Mouse (Mus musculus) MEL-GATA-1-ER (cell line): ENCODE results near the gene R3hdm4.
"Not testable (repeated sequence)": the region's sequence is repeated elsewhere in the genome, so short reads cannot be mapped to it uniquely, and the experiment has no call there.

ENCODE experiments used
- DNase-seq: peaks from one replicate; pipeline ENCODE4 v3.0.0-alpha.2; 2012; ENCODE audit warnings: low read depth; ENCODE audit errors: extremely low read depth

The R3hdm4 gene

DNA sequence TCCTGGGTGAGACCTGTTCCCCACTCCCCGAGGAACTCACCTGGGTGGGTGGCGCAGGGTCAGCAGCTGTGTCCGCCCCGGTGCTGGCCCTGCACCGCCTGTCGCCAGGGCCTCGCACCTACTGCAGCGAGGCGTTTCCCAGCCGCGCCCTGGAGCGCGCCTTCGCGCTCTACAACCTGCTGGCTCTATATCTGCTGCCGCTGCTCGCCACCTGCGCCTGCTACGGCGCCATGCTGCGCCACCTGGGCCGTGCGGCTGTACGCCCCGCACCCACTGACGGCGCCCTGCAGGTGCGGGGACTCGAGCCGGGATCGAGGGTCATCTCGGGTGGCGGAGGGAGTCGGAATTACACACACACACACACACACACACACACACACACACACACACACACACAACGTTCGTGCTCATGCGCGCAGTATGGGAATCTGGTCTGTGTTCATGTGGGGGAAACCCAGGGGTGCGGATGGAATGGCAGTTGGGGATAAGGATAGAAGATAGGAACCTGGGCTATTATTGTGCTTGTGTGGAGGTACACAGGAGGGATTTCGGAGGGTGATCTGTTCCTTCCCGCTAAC, at the start of gene R3hdm4:
TSS of gene R3hdm4 (minus strand) at position 251 of the 578 bp plus-strand sequence.
- DNase-seq: no peak

DNA sequence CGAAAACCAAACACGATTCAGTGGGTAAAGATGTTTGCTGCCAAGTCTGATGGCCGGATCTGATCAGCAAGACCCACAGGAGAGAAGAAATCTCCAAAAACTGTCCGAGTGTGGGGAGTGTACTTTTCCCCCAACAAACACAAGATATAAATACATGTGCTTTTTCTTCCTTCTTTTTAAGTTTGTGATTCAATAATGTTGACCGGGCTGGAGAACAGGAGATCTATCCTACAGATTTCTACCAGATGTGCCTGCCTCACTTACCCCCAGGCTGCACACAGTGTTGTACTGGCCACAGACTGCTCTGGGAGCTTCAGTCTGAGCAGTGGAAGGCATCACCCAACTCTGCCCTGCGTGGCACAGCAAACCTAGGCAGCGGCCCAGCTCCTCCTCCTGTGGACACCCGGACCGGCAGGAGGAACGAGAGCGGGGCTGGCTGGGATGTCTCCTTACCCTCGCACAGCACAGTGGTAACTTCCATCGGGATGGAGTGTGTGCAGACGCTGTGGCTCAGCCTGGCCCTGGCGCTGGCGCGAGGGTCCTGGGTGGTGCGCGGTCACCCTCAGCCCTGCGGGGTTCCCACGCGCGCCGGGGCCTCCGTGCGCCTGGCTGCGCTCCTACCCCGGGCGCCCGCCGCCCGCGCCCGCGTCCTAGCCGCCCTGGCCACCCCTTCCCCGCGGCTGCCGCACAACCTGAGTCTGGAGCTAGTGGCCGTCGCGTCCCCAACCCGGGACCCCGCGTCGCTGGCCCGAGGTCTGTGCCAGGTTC, 49.6 kb upstream of the R3hdm4 start, which contains the start of gene Grin3b:
TSS of gene Grin3b (plus strand) at position 301 of the 768 bp plus-strand sequence.
- no peak for DNase-seq

DNA sequence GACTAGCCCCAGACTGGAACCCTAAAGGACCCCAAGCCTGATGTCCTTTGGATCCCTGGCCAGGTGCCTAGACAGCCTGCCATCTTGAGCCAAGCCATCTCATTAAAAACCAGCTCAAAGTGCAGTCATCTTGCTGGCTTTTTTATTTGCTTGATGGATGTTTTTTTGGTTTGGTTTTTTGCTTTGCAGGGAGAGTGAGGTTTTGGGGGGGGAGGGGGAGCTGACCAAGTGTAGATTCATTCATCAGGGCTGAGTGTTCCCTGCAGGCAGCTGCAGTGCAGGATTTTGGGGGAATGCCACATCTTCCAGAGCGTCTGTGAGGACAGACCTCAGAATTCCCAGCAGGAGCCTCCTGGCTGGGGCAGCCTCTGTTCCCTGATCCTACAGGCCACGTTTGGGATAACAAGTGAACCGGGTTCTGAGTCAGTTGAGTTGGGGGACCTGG, 48.1 kb upstream of the R3hdm4 start:
- no peak for DNase-seq

DNA sequence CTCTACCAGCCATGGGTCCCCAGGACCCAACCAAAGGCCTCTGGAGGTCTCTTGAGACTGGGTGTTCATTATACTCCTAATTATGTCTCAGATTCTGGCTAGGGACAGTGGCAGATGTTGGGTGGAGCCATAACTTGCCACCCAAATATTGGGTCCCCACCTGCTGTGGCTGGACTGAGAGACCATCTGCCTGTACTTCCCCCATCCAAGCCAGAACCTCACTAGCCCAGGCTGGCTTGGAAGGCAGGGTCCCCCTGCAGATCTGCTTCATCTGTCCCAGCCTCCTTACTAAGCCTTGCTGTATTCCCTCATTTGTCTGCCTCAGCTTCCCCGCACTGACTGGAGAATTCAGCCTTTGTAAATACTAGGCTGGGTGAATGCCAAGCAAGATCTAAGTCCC, 47.2 kb upstream of the R3hdm4 start:
- DNase-seq: no peak

DNA sequence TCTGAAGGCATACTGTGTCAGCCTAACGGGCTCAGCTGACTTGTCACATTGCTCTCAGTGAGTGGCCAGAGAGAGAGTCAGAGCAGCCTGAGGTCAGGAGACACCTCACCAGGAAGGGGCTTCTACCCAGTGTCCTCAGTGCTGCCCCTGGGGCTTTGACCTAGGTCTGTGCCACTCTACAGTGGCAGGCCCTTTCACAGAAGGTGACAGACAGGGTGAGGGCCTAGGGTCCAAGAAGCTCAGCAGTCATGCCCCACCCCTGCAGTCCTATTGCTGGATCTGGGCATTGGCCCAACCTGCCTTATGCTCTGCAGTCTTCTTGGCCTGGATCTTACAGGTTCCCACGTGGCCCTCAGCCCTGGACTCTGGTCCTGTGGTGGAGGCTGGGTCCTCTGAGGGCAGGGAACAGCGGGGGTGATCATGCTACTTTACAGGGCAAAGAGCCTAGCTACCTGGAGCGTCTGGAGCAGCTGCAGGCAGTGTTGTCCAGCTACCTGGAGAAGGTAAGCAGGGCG, 45.9 kb upstream of the R3hdm4 start:
- no peak for DNase-seq

DNA sequence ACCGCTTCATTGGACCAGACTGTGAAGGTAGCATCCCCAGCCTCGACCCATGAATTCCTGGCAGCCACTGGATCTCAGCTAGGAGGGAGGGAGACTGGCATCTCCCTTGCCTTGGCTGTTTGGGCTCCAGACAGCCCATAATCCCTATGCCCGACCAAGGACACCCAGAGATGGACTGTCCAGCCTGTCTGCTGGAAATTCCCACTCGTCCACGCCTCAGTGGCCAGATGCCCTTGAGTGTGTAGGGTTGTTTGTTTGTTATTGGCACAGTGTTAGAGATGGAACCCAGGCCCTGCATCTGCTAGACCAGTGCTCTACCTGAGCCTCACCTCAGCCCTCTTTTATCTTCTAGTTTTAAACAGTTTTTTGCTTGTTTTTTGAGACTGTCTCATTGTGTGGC, 44.3 kb upstream of the R3hdm4 start:
- no peak for DNase-seq

DNA sequence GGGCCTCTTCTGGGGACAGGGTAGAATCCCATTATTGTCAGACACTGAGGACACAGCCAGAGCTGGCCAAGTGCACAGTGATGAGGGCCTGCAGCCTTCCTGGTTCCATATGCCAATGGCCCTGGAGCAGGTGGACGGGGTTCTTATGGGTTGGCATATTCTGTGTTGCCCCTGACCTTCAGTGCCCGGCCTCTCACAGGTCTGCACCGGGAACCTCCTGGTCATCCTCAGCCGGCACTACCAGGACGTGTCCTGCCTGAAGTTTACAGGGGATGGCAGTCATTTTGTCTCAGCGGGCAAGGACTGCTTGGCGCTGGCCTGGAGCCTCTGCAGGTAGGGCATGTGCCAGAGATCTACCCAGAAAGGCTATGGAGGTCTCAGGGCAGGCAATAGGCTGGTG, 43.7 kb upstream of the R3hdm4 start:
- DNase-seq: no peak

DNA sequence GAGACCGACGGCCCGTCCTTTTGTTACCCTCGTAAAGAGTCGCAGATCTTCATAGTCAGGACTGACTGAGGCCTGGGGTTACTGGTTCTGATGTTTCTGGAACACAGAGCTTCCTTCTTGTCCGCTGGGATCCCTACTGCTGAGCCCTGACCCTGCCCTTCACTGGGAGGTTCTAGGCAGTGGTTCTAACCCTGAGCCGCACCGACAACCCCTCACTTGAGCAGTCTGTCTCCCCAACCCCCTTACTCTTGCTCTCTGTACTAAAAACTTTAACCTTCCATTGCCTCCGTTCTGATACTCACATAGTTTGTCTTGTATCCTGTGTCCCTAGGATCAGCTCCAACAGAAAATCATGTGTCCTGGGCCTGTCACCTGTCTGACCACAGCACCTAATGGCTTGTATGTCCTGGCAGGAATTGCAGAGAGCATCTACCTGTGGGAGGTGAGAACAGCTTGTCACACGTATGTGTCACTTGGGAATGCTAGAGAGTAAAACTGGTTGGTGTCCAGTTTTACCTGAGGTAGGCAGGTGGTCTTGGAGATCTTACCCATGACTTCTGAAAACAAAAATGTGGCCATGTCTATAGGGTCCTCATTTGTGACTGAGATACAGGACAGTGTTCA, 39.8 kb upstream of the R3hdm4 start:
- DNase-seq: no peak

DNA sequence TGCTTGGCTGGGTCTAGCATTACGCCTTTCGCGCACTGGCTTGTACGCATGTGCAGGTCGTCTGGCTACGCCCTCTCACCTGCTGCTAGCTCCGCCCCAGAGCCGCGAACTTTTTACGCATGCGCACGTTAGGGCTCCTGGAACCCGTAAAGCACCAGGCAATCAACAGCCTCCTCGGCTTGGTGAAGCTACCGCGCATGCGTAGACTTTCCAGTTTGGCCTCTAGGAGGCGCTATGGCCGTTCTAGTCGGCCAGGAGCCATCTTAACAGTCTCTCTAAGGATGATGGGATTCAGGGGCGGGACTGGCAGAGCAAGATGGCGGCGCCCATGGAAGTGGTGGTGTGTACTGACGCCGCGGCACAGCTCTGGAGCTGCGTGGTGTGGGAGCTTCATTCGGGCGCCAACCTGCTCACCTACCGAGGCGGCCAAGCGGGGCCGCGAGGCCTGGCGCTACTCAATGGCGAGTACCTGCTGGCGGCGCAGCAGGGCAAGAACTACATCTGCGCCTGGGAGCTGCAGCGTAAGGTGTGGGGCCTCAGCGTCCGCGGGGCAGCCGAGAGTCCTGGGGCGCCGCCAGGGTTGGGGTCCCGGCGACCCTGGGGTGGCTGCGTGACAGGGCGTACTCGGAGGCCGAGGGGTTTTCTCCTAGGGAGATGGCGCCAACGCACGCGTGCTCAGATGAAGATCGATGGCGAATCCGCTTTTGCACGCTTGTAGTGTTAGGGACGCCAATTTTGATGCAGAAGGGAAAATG, 39.0 kb upstream of the R3hdm4 start, which contains the start of gene Wdr18:
TSS of gene Wdr18 (plus strand) at position 306 of the 755 bp plus-strand sequence.
- DNase-seq: peak; percentile 98

DNA sequence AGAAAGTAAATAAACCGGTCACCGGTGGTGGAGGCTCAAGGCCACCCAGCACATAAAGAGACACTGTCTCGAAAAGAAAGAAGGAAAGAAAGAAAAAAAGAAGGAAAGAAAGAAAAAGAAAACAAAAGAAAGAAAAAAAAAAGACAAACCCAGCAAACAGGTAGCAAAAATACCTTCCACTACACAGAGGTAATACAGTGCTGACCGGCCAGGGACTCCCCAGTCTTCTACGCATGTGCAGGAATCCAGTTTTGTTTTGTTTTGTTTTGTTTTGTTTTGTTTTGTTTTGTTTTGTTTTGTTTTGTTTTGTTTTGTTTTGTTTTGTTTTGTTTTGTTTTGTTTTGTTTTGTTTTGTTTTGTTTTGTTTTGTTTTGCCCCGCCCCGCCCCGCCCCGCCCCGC, 38.4 kb upstream of the R3hdm4 start:
- DNase-seq: not testable (repeated sequence)

DNA sequence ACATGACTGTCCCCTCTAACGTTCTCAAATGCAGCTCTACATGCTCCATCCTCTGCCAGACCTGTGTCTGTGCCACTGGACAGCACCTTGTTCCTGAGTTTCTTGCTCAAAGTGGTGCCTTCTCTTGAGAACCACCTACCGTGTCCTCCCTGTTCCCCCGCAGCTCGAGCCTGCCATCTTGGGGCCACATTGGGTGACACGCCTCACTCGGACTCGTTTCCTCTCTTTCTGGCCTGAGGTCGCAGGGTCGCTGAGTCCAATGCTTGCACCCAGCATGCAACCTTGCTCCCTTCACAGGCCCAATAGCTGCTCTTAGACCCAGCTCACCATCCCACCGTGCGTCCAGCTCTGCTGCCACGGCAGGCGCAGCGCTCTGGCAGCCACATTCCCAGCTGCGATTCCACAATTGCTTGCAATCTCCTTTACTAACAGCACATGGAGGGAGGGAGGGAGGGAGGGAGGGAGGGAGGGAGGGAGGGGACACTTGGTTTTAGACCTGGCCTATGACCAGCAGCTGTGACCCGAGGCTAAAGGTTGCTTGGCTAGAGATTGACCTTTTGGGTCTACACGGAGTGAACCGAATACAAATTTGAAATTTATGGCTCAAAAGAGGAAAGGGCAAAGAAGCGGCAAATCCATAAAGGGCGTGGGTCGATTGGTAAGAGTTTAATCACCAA, 37.3 kb upstream of the R3hdm4 start:
- DNase-seq: peak; percentile 41

DNA sequence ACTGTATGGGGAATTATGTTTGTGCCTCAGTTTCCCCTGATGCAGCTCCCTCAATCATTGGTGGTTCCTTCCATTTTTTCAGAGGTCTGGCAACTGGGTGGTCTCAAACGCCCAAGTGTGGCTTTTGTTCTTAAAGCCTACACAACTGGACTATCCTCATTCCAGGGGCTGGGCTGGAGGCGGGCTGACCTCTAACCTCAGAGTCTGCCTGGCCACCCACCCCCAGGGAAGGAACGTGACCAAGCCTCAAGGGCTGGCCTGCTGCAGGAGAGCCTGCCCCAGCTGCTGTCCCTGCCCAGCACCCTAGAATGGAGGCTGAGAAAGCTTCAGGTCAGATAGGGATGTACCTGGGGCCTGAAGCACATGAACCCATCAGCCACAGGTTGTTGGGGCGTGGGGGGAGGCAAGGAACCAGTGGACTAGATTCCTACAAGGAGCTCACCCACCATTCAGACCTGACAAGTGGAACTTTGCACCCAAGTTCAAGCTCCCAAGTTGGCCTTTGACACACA, 35.7 kb upstream of the R3hdm4 start:
- no peak for DNase-seq

DNA sequence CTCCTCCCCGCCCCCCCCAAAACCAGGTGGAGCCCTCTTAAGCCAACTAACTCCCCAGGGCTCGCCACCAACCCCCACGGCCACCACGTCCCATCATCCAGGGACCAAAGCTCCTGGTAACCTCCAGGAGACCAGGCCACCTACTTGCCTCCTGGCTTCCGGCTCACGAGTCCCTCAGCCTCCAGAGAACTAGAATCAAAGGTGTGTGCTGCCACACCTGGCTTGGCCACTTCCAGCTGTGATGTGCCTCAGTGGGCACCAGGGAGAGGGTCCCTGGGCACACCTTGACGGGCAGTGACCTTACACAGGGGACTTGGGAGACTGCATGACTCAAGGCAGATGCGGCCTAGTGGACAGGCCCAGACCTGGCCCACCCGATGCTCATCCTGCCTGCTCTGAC, 34.7 kb upstream of the R3hdm4 start:
- no peak for DNase-seq

DNA sequence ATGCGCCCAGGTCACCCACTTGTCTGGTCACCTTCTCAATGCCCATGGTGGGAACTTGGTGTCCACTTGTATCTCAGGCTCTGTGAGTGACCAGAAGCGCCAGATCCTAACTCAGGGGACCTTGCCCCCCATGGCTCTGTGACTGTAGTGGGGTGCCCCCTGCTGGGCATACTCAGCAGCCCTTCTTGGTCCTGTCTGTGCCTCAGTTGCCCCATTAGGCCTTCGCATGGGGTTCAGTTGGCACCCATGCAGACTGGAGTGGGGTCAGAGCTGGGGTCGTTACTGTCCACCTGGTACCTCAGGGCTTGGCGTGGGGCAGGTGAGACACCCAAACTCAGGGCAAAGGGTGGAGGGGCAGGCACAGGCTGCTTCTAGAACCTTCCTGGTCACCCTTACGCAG, 32.9 kb upstream of the R3hdm4 start:
- DNase-seq: no peak

DNA sequence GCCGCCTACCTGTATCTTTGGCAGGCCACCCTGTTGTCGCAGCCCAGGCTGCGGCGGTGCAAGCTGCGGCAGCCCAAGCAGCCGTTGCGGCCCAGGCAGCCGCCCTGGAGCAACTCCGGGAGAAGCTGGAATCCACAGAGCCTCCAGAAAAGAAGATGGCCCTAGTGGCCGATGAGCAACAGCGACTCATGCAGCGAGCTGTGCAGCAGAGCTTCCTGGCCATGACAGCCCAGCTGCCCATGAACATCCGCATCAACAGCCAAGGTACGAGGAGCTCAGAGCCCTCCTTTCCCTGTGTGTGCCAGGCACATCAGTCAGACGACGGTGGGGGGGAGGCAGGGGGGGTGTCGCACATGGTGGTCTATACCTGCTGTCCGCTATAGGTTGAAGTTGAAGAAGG, 29.7 kb upstream of the R3hdm4 start:
- no peak for DNase-seq

DNA sequence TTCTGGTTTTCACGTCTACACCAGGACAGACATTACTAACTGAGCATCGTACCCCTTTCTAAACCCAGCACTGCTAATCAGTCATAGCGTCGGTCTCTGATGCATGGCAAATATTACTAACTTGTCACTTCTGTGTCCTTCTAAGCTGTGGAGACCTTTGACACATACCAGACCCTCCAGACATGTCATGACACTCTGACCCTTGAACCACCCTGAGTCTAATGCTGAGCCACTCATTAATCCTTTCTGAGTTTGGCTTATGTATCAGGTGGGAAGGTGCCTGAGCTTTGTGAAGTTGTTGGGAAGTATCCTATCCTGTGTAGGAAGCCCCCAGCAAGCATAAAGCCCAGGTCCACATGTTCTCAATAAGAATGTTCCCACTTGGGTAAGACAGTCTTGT, 28.9 kb upstream of the R3hdm4 start:
- no peak for DNase-seq

DNA sequence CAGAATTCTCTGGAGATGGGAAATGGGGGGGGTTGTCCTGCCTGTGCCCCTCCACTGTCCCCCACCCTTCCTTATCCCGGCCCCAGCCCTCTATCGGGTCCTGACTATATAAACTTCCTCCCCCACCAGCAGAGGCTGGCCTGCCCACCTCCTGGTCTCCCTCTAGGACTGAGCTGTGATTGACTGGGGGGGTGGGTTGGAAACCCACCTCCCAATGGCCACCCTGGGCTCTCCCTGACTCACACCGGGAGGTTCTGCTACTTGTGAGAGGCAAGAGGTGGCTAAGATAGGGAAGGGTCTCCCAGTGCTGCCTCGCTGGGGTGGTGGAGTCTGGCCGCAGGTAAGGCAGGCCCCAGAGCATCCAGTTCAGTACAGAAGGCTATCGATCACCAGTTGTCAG, 26.5 kb upstream of the R3hdm4 start:
- no peak for DNase-seq

DNA sequence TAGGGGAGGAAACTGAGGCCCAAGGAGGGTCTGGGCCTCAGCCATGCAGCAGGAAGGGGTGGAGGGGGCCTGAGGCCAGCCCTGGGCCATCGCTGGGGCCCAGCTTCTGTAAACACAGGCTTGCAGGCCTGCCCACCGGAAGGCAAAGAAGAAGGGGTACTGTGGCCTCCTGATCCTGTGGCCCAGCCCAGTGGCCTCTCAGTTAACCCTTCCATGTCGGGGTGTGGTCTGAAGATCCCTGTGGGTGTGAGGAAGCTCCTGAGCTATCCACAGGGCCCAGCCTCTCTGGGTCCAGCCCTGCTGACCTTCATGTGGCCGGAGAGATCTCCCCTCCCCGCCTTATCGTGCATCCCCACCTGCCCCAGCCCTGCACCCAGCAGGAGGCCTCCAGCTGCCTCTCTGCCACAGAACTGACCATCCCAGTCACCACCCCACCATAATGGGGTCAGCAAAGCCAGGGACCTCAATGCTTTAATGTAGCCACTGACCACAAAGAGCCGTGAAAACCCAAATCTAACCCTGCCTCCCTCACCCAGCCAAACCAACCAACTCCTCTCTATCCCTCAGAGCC, 25.8 kb upstream of the R3hdm4 start:
- DNase-seq: no peak

DNA sequence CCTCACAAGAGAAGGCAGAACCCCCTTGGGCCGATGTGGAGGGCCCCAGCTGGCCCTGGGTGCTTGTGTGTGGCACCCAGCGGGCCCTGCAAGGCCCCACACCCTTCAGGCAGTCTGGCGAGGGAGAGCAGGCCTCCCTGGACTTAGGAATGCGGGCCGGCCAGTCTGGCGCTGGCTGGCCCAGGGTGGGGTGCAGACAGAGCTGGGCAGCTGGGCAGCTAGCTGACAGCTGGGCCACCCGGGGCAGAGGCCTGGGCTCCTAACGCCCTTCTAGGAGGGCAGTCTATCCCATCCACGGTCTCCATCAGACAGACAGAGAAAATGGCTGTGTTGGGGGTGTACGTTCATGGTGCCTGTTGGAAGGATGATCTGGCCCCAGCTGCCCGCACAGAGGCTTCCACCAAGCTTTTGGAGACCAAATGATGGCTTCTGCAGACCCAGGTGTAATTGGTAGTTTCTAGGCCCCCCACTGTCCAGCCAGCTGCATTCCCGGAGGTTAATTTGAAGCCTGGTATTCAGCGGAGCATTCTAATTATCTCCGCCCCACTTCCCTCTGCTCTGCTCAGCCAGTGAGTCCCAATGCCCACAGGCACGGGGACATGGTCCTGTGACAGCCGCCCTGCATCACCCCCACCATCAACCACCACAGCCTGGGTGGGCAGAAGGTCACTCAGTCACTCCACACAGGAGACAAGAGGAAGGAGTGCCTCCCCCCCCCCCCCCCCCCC, 24.7 kb upstream of the R3hdm4 start:
- no peak for DNase-seq

DNA sequence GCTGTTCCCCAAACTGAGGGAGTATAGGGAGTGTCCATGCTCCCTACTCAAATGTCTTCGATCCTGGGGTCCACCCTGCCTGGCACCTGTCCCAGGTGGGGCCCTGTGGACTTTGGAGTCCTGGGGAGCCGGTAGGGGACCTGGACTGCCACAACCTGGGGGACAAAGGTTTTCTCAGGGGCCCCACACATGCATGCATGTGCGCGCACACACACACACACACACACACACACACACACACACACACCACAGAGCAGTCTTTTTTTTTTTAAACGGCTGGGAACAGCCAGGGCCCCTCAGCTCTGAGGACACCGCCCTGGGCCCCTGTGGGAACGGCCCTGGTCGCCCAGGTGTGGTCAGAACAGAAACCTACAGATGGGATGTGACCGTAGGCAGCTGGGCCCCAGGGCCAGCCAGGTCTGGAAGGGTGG, 22.5 kb upstream of the R3hdm4 start:
- no peak for DNase-seq
